Mouse (Mus musculus): ENCODE data around the gene H2-DMb2.

- no peak for TF ChIP-seq CTCF (IDR thresholded peaks at IDR 0.05; ENCODE audit: low read depth)
- no peak for TF ChIP-seq EP300 (IDR thresholded peaks at IDR 0.05; ENCODE audit: low read depth)
Measured at GRCm38 (mm10) chr17:34170487-34170876, 27.4 kb downstream of the H2-DMb2 start.

Data from heart, postnatal 0 days (tissue).